Mouse (Mus musculus): Measurements from ENCODE around the gene Pkp4. TPM values are rescaled to one million over a fixed set of nuclear protein-coding genes. Genes with fewer than 3 reads are reported as not detected.

Pkp4 gene
- polyA plus RNA-seq, 1 experiment from 2014 or later, result 28.3 TPM

- H3K4me2 ChIP-seq, result no peak overlapping the region
- ATAC-seq (ENCODE audit: insufficient number of reproducible peaks, insufficient read depth, low FRiP score, low TSS enrichment, low read depth), result no peak
- WGBS, result 90% methylated on average over 11 of the region's 11 CpGs
- H3K4me3 ChIP-seq, result no peak overlapping the region
- no peaks in the 10 kb centered on the region for H3K9me3 ChIP-seq
- no peaks in the 10 kb centered on the region for H3K27me3 ChIP-seq
- H3K27ac ChIP-seq, result no peak overlapping the region
- peaks cover 14% of the 10 kb centered on the region; the same call in 1 of the 2 replicates for H3K4me1 ChIP-seq
- H3K9ac ChIP-seq, result no peak overlapping the region
- peaks cover 14% of the 10 kb centered on the region for H3K36me3 ChIP-seq
Observed at GRCm38 (mm10) chr2:59184107-59185064, 23.7 kb downstream of the Pkp4 start.

- Histone ChIP-seq H3K9me3 (no peaks in the 10 kb centered on the region), H3K27ac (no peak overlapping the region), H3K36me3 (peaks cover 14% of the 10 kb centered on the region), H3K9ac (no peak overlapping the region), H3K27me3 (no peaks in the 10 kb centered on the region), H3K4me2 (no peak overlapping the region), H3K4me1 (peaks cover 11% of the 10 kb centered on the region), H3K4me3 (no peak overlapping the region)
- no peak for ATAC-seq (ENCODE audit: insufficient number of reproducible peaks, insufficient read depth, low FRiP score, low TSS enrichment, low read depth)
- WGBS, result 94% methylated on average over 8 of the region's 8 CpGs
Observed at GRCm38 (mm10) chr2:59186122-59186521, 25.5 kb downstream of the Pkp4 start.

DNA sequence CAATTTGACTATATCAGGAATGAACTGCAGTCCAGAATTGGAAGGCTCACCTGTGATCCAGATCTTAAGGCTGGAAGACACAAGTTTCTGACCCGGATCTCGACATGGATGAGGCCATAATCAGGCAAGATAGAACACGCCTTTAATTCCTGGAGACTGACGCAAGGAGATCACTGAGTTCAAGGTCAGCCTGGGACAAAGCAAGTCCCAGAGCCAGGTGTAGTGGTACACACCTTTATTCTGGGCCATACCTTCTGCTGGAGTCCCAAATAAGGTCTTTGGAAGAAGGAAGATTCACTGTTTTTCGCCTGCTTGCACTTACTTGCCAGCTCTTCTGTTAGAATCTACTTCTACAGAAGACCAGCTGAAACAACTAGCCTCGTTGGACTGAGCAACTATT lies 26.3 kb downstream of the Pkp4 start:
- H3K27me3 ChIP-seq, result no peaks in the 10 kb centered on the region
- ATAC-seq (ENCODE audit: insufficient number of reproducible peaks, insufficient read depth, low FRiP score, low TSS enrichment, low read depth), result no peak
- H3K4me3 ChIP-seq, result no peak overlapping the region
- H3K27ac ChIP-seq, result no peak overlapping the region
- H3K36me3 ChIP-seq, result peaks cover 14% of the 10 kb centered on the region
- no peak overlapping the region for H3K9ac ChIP-seq
- H3K9me3 ChIP-seq, result no peaks in the 10 kb centered on the region
- H3K4me1 ChIP-seq, result peaks cover 16% of the 10 kb centered on the region
- WGBS, result 97% methylated on average over 6 of the region's 6 CpGs
- H3K4me2 ChIP-seq, result no peak overlapping the region

DNA sequence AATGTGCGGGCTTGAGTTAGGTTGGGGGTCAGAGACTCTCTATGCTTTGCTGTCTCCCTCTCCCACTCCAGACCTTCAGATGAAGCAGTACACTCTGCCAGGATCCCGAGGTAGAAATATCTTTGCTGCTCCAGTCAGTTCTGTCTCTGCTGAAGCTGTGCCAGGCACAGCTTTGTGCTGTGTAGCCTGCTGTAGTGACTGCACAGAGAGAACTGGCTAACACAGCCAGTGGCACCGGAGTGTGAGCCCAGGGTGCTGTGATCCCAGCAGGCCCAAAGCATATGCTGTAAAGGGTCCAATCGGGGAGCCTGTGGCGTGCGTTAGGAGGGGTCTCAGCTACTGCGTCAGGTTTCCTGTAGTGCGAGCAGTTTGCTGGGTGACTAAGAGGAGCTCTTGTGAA lies 27.7 kb downstream of the Pkp4 start:
- no peak overlapping the region for H3K4me3 ChIP-seq
- ATAC-seq (ENCODE audit: insufficient number of reproducible peaks, insufficient read depth, low FRiP score, low TSS enrichment, low read depth), result no peak
- H3K27me3 ChIP-seq, result no peaks in the 10 kb centered on the region
- no peak overlapping the region for H3K27ac ChIP-seq
- H3K4me2 ChIP-seq, result no peak overlapping the region
- H3K4me1 ChIP-seq, result peaks cover 28% of the 10 kb centered on the region
- peaks cover 14% of the 10 kb centered on the region for H3K36me3 ChIP-seq
- 80% methylated on average over 8 of the region's 8 CpGs for WGBS
- no peak overlapping the region for H3K9ac ChIP-seq
- no peaks in the 10 kb centered on the region for H3K9me3 ChIP-seq

DNA sequence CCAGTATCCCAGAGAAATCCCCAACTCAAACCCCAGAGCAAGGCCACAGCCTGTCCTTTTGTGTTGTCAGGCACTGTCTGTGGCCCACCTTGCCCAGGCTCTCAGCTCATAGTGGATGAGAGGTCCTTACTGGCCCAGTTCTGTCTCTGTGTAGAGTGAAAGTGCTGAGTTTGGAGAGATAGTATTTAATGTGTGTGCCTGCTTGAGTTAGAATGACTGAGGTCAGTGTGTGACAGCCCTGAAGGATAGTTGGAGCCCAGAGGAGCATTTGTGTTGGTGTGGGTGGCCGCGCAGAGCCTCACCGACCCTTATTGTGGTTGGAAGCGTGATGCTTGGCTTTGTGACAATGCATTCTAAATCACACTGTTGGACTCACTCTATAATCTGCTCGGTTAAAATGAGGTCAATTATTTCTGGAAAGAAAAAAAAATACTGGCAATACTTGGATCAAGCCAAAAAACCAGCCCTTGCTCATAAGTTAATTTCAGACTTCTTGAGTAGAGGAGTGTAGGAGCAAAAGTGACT lies 29.1 kb downstream of the Pkp4 start:
- 90% methylated on average over 5 of the region's 5 CpGs for WGBS
- no peaks in the 10 kb centered on the region for H3K27me3 ChIP-seq

DNA sequence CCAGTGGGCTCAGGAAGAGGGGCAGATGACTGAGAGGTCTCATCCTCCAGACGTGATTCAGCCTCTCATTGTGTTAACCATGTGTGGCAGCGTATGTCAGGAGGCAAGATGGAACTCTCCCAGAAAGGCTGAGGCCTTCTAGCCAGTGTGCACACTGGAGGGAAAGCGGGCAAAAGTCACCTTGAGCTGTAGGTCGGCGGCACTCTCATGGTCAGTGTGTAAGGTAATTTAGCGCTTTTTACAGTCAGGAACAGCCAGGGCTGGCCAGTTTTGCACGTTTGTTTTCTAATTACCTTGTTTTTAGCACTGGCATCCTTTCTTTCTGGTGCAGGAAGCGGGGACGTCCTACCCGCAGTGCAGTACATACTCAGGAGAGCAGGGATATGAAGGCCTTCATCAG lies 29.5 kb downstream of the Pkp4 start:
- Histone ChIP-seq H3K9ac (no peak overlapping the region), H3K4me1 (peaks cover 31% of the 10 kb centered on the region), H3K4me2 (no peak overlapping the region), H3K4me3 (no peak overlapping the region), H3K9me3 (no peaks in the 10 kb centered on the region), H3K27ac (no peak overlapping the region), H3K27me3 (no peaks in the 10 kb centered on the region), H3K36me3 (peaks cover 14% of the 10 kb centered on the region)
- no peak for ATAC-seq (ENCODE audit: insufficient number of reproducible peaks, insufficient read depth, low FRiP score, low TSS enrichment, low read depth)
- WGBS, result 87% methylated on average over 10 of the region's 10 CpGs

More for the DNA sequence above, 29.1 kb downstream of the Pkp4 start:
- H3K4me3 ChIP-seq, result no peak overlapping the region
- no peak for ATAC-seq (ENCODE audit: insufficient number of reproducible peaks, insufficient read depth, low FRiP score, low TSS enrichment, low read depth)
- no peak overlapping the region for H3K27ac ChIP-seq
- H3K9ac ChIP-seq, result no peak overlapping the region
- H3K9me3 ChIP-seq, result no peaks in the 10 kb centered on the region
- no peak overlapping the region for H3K4me2 ChIP-seq
- peaks cover 31% of the 10 kb centered on the region for H3K4me1 ChIP-seq
- peaks cover 14% of the 10 kb centered on the region for H3K36me3 ChIP-seq

GRCm38 (mm10) chr2:59191466-59191865 lies 30.8 kb downstream of the Pkp4 start:
- no peak for ATAC-seq (ENCODE audit: insufficient number of reproducible peaks, insufficient read depth, low FRiP score, low TSS enrichment, low read depth)

DNA sequence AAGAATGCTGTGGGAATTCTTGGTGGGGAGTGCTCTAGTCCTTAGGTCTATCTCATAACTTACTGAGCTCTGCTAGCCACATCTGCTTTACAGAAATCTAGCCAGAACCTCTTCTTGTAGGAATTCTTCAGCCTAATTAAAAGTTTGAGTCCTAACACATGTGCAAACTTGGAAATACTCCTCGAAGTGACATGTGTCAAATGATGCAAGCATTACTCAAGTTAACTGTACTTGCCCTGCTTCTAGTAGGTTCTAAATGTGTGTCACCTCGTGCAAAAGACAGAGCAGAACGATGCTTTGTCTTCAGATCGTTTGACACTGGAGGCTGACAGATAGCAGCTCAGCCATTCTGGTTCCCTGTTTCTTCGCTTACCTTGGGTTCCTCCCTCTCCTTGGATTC lies 32.5 kb downstream of the Pkp4 start:
- Histone ChIP-seq H3K36me3 (peaks cover 5% of the 10 kb centered on the region; the same call in 1 of the 2 replicates), H3K4me3 (no peak overlapping the region), H3K27ac (peak overlapping the region; percentile 28; the same call in 1 of the 2 replicates), H3K9ac (no peak overlapping the region), H3K27me3 (no peaks in the 10 kb centered on the region), H3K4me2 (no peak overlapping the region), H3K4me1 (peaks cover 31% of the 10 kb centered on the region), H3K9me3 (no peaks in the 10 kb centered on the region)
- WGBS, result 77% methylated on average over 5 of the region's 5 CpGs
- ATAC-seq (ENCODE audit: insufficient number of reproducible peaks, insufficient read depth, low FRiP score, low TSS enrichment, low read depth), result no peak

More at GRCm38 (mm10) chr2:59191466-59191865, 30.8 kb downstream of the Pkp4 start:
- Histone ChIP-seq H3K27me3 (no peaks in the 10 kb centered on the region), H3K4me3 (no peak overlapping the region), H3K4me1 (peaks cover 31% of the 10 kb centered on the region), H3K27ac (no peak overlapping the region), H3K9me3 (no peaks in the 10 kb centered on the region), H3K36me3 (peaks cover 14% of the 10 kb centered on the region), H3K4me2 (no peak overlapping the region), H3K9ac (no peak overlapping the region)
- WGBS, result 68% methylated on average over 8 of the region's 8 CpGs

DNA sequence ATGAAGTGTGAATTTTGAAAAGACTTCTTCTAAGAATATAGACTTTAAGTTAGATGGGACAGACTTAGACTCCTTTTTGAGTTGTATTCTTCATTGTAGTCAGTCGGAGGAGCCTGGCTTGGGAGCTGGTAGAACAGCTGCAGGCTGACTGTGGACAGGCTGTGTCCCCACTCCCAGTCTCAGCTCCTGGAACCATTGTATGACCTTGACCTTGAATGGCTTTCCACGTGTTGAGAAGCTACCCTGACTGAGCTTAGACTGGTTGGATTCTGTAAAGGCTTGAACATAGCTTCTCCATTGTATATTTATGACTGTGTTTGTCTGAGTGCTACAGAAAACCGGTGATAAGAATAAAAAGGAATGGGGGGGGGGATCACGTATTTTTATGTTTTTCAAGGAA lies 36.5 kb downstream of the Pkp4 start:
- Histone ChIP-seq H3K27ac (no peak overlapping the region), H3K9ac (no peak overlapping the region), H3K4me1 (peaks cover 13% of the 10 kb centered on the region), H3K36me3 (no peaks in the 10 kb centered on the region), H3K9me3 (no peaks in the 10 kb centered on the region), H3K4me3 (no peak overlapping the region), H3K27me3 (no peaks in the 10 kb centered on the region), H3K4me2 (no peak overlapping the region)
- no peak for ATAC-seq (ENCODE audit: insufficient number of reproducible peaks, insufficient read depth, low FRiP score, low TSS enrichment, low read depth)
- 85% methylated on average over 4 of the region's 4 CpGs for WGBS

- no peaks in the 10 kb centered on the region for H3K27me3 ChIP-seq
- no peak overlapping the region for H3K27ac ChIP-seq
- ATAC-seq (ENCODE audit: insufficient number of reproducible peaks, insufficient read depth, low FRiP score, low TSS enrichment, low read depth), result no peak
- 95% methylated on average over 5 of the region's 5 CpGs for WGBS
- H3K9me3 ChIP-seq, result no peaks in the 10 kb centered on the region
- H3K9ac ChIP-seq, result no peak overlapping the region
- no peaks in the 10 kb centered on the region for H3K36me3 ChIP-seq
- H3K4me1 ChIP-seq, result peaks cover 14% of the 10 kb centered on the region
- no peak overlapping the region for H3K4me3 ChIP-seq
- no peak overlapping the region for H3K4me2 ChIP-seq
Observed at GRCm38 (mm10) chr2:59199476-59199976, 38.9 kb downstream of the Pkp4 start.

DNA sequence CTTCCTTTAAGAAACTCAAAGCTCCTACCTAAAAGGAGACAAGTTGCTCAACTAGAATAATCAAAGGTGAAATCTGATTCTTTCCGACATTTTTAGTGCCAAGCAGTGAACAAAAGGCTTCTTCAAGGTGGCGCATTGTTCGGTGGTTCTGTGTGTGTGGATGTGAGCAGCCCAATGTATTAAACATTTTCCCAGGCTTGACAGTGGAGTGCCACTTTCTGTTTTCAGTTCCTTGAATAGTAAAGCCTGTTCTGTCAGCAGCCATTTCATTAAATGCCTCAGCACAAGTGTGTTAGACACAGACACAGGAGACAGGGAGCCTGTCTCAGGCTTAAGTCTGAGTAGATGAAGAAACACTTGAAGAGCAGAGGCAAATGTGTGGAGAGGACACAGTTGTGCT lies 39.9 kb downstream of the Pkp4 start:
- 72% methylated on average over 3 of the region's 3 CpGs for WGBS
- no peak for ATAC-seq (ENCODE audit: insufficient number of reproducible peaks, insufficient read depth, low FRiP score, low TSS enrichment, low read depth)
- Histone ChIP-seq H3K36me3 (no peaks in the 10 kb centered on the region), H3K4me1 (peaks cover 22% of the 10 kb centered on the region), H3K27me3 (no peaks in the 10 kb centered on the region), H3K9ac (no peak overlapping the region), H3K27ac (peak overlapping the region; percentile 56; the same call in 1 of the 2 replicates), H3K4me3 (no peak overlapping the region), H3K9me3 (no peaks in the 10 kb centered on the region), H3K4me2 (no peak overlapping the region)

GRCm38 (mm10) chr2:59202930-59203329 lies 42.3 kb downstream of the Pkp4 start:
- Histone ChIP-seq H3K27ac (no peak overlapping the region), H3K9ac (no peak overlapping the region), H3K27me3 (no peaks in the 10 kb centered on the region), H3K4me2 (no peak overlapping the region), H3K9me3 (no peaks in the 10 kb centered on the region), H3K4me1 (peaks cover 29% of the 10 kb centered on the region), H3K36me3 (no peaks in the 10 kb centered on the region), H3K4me3 (no peak overlapping the region)
- no peak for ATAC-seq (ENCODE audit: insufficient number of reproducible peaks, insufficient read depth, low FRiP score, low TSS enrichment, low read depth)
- WGBS, result 70% methylated on average over 5 of the region's 5 CpGs

All from embryonic facial prominence, embryonic 13.5 days (tissue).